Mouse (Mus musculus) hindlimb bud, embryonic 11.5 days (tissue): ENCODE data around the gene Gm11037.

Experiments
- DNase-seq: peaks from one replicate; pipeline ENCODE4 v3.0.0-alpha.2; 2012; ENCODE audit warnings: low read depth, low spot score; ENCODE audit errors: extremely low spot score

Gm11037 gene

GRCm38 (mm10) chr2:131148353-131149253 lies 15.3 kb downstream of the Gm11037 start:
- no peak for DNase-seq

GRCm38 (mm10) chr2:131149254-131149578 lies 15.9 kb downstream of the Gm11037 start:
- DNase-seq = no peak

- DNase-seq = no peak
These were observed 19.0 kb downstream of the Gm11037 start for GRCm38 (mm10) chr2:131152166-131152730.

GRCm38 (mm10) chr2:131154036-131154435 lies 20.7 kb downstream of the Gm11037 start:
- no peak for DNase-seq

- no peak for DNase-seq
These were observed 23.7 kb downstream of the Gm11037 start for GRCm38 (mm10) chr2:131156987-131157386.

- DNase-seq = no peak
These were observed 26.2 kb downstream of the Gm11037 start for GRCm38 (mm10) chr2:131159491-131159910.

- peak; percentile 97 for DNase-seq
These were observed 26.8 kb downstream of the Gm11037 start, which contains the start of gene 1700037H04Rik for GRCm38 (mm10) chr2:131159938-131160581. Gene 1700037H04Rik (minus strand): TSS chr2:131160081.

GRCm38 (mm10) chr2:131160671-131161111 lies 27.4 kb downstream of the Gm11037 start:
- DNase-seq = no peak

GRCm38 (mm10) chr2:131163924-131164323 lies 30.6 kb downstream of the Gm11037 start:
- no peak for DNase-seq

GRCm38 (mm10) chr2:131166172-131166571 lies 32.9 kb downstream of the Gm11037 start:
- DNase-seq = no peak

- no peak for DNase-seq
These were observed 34.7 kb downstream of the Gm11037 start for GRCm38 (mm10) chr2:131167984-131168383.

GRCm38 (mm10) chr2:131168914-131169313 lies 35.6 kb downstream of the Gm11037 start:
- DNase-seq = no peak

GRCm38 (mm10) chr2:131170936-131171335 lies 37.6 kb downstream of the Gm11037 start:
- no peak for DNase-seq

- DNase-seq = no peak
These were observed 38.3 kb downstream of the Gm11037 start for GRCm38 (mm10) chr2:131171401-131172104.

- no peak for DNase-seq
These were observed 39.0 kb downstream of the Gm11037 start for GRCm38 (mm10) chr2:131172322-131172721.

GRCm38 (mm10) chr2:131174700-131175099 lies 41.4 kb downstream of the Gm11037 start:
- DNase-seq = no peak

GRCm38 (mm10) chr2:131175286-131175944 lies 42.1 kb downstream of the Gm11037 start:
- no peak for DNase-seq

GRCm38 (mm10) chr2:131175945-131176309 lies 42.6 kb downstream of the Gm11037 start:
- DNase-seq = no peak

GRCm38 (mm10) chr2:131176491-131176890 lies 43.2 kb downstream of the Gm11037 start:
- DNase-seq = no peak

- no peak for DNase-seq
These were observed 44.6 kb downstream of the Gm11037 start for GRCm38 (mm10) chr2:131177932-131178331.

GRCm38 (mm10) chr2:131178828-131179245 lies 45.5 kb downstream of the Gm11037 start:
- no peak for DNase-seq
